Mouse (Mus musculus) spleen, embryonic (tissue): Measurements from ENCODE around the gene Treml2.
"Not testable (repeated sequence)": the region's sequence is repeated elsewhere in the genome, so short reads cannot be mapped to it uniquely, and the experiment has no call there.

ENCODE experiments used
- CTCF ChIA-PET: fragments of 350-600 bp; sonication (Branson Sonifier 250); formaldehyde crosslinking; loops from one replicate; lab custom pipeline; 2022; lab: Charles Lee

The Treml2 gene

DNA sequence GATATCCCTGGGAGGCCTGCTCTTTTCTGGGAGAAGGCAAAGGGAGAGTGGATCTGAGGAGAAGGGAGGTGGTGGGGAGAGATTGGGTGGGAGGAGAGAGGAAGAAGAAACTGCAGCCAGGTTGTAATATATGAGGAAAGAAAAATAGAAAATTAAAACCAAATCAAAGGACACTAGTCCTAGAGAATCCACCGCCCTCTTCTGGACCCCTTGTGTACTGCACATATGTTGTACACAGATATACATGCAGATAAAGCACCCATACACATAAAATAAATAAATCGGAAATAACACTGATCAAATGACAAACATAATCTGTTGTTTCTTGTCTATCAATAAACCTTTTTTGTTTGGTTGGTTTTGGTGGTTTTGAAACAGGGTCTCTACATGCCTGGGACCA lies 12.0 kb upstream of the Treml2 start:
- CTCF ChIA-PET = no interaction called here

DNA sequence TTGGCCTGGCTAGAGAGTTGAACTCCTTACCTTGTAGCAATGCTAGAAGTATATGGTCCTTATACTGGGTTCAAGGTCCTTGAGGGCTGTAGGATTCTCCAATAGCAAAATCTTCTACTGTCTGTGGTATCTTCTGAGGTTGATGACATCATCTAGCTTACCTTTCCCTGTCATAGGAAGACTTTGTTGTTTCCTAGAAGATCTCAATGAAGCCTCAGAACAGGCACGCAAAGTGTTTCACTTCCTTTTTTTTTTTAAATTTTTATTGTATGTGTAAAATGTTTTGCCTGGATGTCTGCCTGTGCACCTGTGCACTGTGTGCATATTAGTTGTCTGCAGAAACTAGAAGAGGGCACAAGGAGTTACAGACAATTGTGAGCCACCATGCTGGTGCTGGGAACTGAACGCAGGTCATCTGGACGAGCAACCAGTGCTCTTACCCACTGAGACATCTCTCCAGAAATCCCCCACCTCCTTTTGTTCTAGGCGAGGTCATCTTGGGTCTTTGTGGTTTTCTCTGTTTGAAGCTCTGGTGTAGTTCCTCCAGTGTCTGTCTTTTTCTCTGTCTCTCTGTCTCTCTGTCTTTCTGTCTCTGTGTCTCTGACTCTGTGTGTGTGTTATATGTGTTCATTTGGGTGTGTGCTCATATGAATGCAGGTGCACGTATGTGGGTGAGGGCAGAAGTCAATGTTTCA lies 5.7 kb upstream of the Treml2 start:
- CTCF ChIA-PET = no interaction called here

DNA sequence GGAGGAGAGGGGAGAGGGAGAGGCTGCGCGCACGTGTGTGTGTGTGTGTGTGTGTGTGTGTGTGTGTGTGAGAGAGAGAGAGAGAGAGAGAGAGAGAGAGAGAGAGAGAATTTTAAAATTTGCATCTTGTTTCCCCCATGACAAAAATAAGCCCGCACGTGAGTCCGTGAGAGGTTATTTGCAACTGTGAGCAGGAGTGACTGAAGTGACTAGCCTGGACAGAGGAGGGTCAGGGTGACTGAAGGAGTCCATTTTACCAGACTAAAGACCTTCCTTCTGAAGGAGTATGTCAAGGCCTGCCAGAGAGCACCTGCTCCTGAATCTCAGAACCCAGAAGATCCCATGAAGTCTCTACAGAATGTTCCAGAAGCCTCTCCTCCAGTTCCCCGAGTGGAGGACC lies 458 bp downstream of the Treml2 start:
- CTCF ChIA-PET = no interaction called here

DNA sequence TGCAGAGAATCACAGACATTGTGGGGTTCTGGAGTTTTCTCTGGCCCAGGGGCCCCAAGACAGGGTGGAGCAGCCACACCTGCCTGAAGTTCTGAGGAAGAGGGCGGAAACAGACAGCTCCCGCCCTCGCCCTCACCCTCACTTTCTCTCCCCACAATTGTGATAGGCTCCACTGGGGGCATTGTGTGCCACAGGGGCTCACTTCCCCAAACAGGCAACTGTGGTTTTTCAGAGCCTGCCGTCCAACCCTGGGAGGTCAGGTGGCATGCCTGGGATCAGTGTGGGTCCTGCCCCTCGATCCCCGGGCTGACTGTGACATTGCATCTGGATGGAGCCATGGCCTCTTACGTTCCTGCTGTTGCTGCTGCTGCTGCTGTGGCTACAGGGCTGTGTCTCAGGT lies 901 bp downstream of the Treml2 start:
- CTCF ChIA-PET = no interaction called here

DNA sequence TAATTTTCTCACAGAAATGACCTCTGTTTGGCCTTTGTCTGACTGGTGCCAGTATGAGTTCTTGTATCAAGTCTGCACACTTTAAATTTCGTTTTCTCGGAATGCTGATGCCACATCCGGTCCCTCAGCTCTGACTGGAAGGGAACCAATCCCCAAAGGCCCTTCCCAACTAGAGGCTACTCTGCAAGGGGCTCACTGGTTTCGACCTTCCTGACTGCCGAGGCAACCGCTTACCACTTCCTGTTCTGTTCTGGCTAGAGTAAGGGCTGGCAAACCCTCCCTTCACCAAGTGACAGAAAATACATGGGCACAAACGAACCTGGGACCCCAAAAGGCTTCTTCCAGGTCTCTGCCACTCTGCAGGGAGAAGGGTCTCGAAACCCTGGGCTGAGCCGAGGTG lies 1.6 kb downstream of the Treml2 start:
- CTCF ChIA-PET = interaction anchor here (0.7 kb wide), 1 partner anchor 1102 kb away, joined by 5 read pairs; no protein-coding TSS in a partner anchor

GRCm38 (mm10) chr17:48301792-48302191 lies 2.5 kb downstream of the Treml2 start:
- CTCF ChIA-PET = no interaction called here

GRCm38 (mm10) chr17:48312124-48312523 lies 12.8 kb downstream of the Treml2 start:
- CTCF ChIA-PET = no interaction called here

DNA sequence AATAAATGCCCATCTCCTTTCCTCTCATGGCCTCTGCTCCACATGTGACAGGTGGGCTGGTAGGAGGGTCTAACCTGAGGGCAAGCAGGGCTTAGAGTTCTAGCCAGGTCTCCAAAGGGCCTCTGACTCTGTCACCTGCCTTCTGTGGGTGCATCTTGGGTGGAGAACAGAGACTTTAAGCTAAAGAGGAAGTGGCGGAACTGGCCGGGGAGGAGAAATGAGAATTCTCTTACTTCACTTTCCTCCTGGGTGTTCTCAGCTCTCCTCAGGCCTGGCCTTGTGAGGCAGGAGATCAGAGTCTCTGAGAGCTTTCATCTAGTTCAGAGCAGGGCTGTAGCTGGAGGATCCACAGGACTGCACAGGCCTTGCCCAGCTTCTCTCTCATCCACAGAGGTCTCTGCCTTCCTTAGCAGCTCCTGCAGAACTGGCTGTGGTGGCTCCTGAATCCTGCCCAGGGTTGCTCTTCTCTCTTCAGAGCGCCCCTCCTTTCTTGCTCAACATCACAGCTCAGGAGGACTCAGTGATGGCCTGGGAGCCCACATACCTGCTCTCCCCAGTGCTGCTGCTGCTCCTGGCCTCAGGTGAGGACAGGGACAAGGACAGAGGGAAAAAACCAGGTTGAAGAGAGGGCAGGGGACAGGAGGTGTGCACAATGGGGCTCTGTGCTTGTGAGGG lies 16.7 kb downstream of the Treml2 start, which contains the start of gene B430306N03Rik:
Gene B430306N03Rik (plus strand): TSS at position 237 of the 675 bp plus-strand sequence.
- CTCF ChIA-PET = not testable (repeated sequence)

DNA sequence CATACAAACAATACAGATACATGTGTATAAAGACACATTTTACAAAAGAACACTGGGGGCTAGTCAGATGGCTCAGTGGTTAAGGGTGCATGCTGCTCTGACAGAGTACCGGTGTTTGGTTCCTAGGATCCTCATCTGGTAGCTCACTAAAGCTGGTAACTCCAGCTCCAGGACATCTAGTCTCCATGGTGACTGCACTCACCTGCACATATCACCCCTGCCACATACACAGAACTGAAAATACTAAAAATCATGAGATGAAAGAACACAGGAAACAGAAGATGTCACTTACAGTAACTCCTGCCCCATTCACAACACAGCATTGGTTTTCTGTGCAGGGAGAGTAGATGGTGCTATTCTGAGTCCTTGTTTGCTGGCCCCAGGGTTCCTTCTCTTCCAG lies 19.4 kb downstream of the Treml2 start:
- CTCF ChIA-PET = no interaction called here

- CTCF ChIA-PET = no interaction called here
These were observed 22.0 kb downstream of the Treml2 start for GRCm38 (mm10) chr17:48321279-48321678.

- CTCF ChIA-PET = no interaction called here
These were observed 23.9 kb downstream of the Treml2 start for GRCm38 (mm10) chr17:48323236-48323635.

DNA sequence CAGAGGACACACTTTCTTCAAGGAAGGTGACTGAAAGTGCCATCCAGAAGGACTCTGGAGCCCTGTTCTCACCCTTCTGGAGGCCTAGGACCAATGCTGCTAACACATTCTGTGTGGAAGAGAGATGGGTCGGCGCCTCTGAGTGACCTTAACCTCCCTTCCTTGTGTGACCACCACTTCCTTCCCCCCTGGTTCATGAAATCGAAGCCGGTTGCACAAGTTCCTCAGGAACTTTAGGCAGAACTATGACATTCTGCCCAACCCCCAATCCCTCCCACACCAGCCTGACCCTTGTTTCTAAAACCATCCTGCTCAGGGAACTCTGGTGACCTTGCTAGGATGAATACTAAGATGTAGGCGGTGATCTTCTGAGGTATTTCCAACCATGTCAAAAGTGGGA lies 25.0 kb downstream of the Treml2 start:
- CTCF ChIA-PET = no interaction called here

DNA sequence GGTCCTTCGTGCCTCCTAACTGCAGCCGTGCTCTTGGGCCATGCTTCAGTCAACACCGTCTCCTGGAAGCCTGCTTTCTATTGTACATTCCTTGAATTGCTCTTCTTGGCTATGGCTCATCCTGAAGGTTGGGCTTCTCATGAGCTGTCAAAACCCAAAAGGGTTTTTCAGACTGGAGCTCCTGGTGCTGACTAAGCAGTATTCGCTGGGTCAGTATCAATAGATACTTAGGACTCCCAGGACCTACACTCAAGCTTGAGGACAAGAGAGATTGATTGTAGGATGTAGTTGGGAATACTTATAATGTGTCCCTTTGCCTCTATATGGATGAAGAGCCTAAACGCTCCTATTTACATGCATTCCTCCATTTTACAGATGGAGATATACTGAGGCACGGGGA lies 25.8 kb downstream of the Treml2 start:
- CTCF ChIA-PET = no interaction called here

GRCm38 (mm10) chr17:48325638-48326037 lies 26.3 kb downstream of the Treml2 start:
- CTCF ChIA-PET = no interaction called here

DNA sequence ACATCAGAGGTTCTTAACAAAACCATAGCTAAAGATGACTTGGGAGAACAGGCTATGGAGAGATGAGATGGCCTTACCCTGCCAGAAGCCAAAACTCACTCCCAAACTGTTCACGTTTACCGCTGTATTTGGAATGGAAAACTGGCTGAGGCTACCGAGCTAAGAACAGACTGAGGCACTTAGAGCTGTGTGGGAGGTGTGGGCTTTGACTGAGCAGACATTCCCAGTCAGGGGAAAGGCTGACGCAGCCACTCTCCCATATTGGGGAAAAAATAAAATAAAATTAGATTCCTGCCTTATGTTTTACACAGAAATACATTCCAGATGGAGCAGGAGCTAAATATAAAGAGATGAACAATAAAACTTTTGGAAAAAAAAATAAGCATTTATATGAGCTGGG lies 27.4 kb downstream of the Treml2 start:
- CTCF ChIA-PET = interaction anchor here (0.7 kb wide), 1 partner anchor 24 kb away, joined by 6 read pairs; no protein-coding TSS in a partner anchor

- CTCF ChIA-PET = no interaction called here
These were observed 33.2 kb downstream of the Treml2 start for GRCm38 (mm10) chr17:48332524-48332923.

GRCm38 (mm10) chr17:48334186-48334585 lies 34.9 kb downstream of the Treml2 start:
- CTCF ChIA-PET = interaction anchor here (0.5 kb wide), 1 partner anchor 228 kb away, joined by 3 read pairs; no protein-coding TSS in a partner anchor

DNA sequence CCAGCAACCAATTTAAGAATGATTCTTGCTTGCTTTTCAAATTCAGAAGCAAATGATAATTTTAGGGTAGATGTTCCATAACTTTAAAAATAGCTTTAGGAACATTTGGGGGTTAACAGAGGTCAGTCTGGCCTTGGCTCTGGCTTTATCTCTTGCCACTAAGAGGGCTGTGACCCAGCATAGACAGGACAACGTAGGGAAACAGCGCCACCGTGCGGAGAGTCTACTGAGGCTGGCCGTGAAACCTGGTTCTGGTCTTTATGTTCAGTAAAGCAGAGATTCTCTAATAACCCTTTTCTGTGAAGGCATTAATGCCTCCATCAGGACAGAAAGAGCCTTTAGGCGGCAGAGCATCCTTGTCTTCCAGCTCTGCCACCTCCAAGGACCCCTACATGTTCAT lies 37.6 kb downstream of the Treml2 start:
- CTCF ChIA-PET = interaction anchor here (0.6 to 1.9 kb wide), 3 partner anchors 62 to 1446 kb away, joined by 4 to 9 read pairs (median 5); partner anchors contain the start of gene Tbcc

DNA sequence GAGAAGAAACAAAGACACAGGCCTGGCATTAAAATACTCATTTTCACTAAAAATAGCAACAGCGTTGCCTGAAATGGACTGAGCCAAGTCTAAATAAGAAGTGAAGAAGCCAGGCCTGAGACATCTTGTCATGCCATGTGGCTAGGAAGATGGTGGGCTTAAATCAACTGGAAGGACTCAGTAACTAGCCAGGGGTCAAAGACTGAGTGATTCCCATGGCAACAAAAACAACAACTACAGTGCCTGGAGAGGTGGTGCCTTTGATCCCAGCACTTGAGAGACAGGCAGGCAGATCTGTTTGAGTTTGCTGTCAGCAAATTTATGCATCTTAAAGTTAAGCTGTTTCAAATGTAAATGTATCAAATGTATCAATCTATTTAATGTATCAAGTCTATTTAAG lies 41.0 kb downstream of the Treml2 start:
- CTCF ChIA-PET = no interaction called here

GRCm38 (mm10) chr17:48341947-48342346 lies 42.6 kb downstream of the Treml2 start:
- CTCF ChIA-PET = no interaction called here

DNA sequence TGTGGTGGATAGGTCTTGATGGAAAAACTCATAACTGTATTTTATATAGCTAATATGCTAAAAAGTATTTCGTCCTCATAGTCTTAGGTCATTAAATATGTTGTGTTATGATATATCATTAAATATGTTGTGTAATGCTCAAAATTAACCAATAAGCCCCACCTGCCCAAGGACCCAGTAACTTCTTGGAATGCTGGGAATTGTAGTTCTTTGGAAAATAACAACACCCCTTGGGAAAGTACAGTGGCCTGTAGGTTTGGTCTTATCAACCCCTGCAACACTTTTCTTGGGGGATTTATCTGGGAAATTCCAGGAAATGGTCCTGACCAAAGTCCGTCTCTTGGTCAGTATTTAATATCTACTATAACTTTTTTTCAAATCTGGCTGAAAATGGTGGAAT lies 43.8 kb downstream of the Treml2 start:
- CTCF ChIA-PET = interaction anchor here (0.7 kb wide), 1 partner anchor 52 kb away, joined by 3 read pairs; no protein-coding TSS in a partner anchor

- CTCF ChIA-PET = no interaction called here
These were observed 46.5 kb downstream of the Treml2 start for GRCm38 (mm10) chr17:48345824-48346223.

DNA sequence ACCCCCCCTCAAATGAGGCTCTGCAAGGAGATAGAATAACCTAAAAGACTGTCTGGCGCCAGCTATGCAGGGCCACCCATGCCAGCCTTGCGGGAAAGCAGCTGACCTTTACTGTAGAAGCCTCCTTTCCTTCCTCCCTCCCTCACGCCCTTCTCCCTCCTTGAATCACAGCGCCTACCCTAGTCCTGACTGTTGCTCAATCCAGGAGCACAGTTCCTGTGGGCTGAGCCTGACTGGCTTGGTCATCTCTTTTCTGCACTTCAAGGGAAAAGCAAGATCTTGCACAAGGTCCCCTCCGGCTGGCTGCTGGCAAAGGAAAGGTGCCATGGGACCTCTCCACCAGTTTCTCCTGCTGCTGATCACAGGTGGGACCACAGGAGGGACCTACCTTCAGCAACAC lies 46.9 kb downstream of the Treml2 start, which contains the start of gene Trem2:
Gene Trem2 (plus strand): TSS at position 171 of the 400 bp plus-strand sequence.
- CTCF ChIA-PET = no interaction called here
